Mouse (Mus musculus) liver, embryonic 11.5 days (tissue): Measurements from ENCODE around the gene Mrpl42. TPM values are rescaled to one million over a fixed set of nuclear protein-coding genes. Genes with fewer than 3 reads are reported as not detected.

Experiments
- ATAC-seq: fragments of 200-750 bp; cut with Nextera tagmentation; replicated peaks from 2 replicates; pipeline ENCODE4 v1.8.0; 2017; ENCODE audit warnings: moderate number of reproducible peaks, mild to moderate bottlenecking, moderate TSS enrichment, moderate library complexity; ENCODE audit not compliant: low FRiP score
- DNase-seq: peaks from one replicate; pipeline ENCODE4 v3.0.0-alpha.2; 2017; ENCODE audit warnings: low spot score
- H3K27ac ChIP-seq: fragments of 300-500 bp; sonication (generic); 2 replicates; pipeline ENCODE4 v1.5.1; 2014; ENCODE audit warnings: mild to moderate bottlenecking, low read depth, low read length, control low read depth
- H3K27me3 ChIP-seq: fragments of 300-500 bp; sonication (generic); replicated peaks from 2 replicates; pipeline ENCODE4 v1.6.1; 2014; ENCODE audit warnings: low read length, mixed read lengths; ENCODE audit not compliant: control insufficient read depth, insufficient read depth
- H3K36me3 ChIP-seq: fragments of 300-500 bp; sonication (generic); 2 replicates; pipeline ENCODE4 v1.6.1; 2014; ENCODE audit warnings: mild to moderate bottlenecking, low read length, moderate library complexity, mixed read lengths; ENCODE audit not compliant: control insufficient read depth, insufficient read depth
- H3K4me1 ChIP-seq: fragments of 300-500 bp; sonication (generic); replicated peaks from 2 replicates; pipeline ENCODE4 v1.6.1; 2014; ENCODE audit warnings: low read length, mixed read lengths; ENCODE audit not compliant: control insufficient read depth, insufficient read depth
- H3K4me2 ChIP-seq: fragments of 300-500 bp; sonication (generic); 2 replicates; pipeline ENCODE4 v1.6.1; 2014; ENCODE audit warnings: mild to moderate bottlenecking, control low read depth, moderate library complexity
- H3K4me3 ChIP-seq: fragments of 300-500 bp; sonication (generic); 2 replicates; pipeline ENCODE4 v1.5.1; 2014; ENCODE audit warnings: low read depth, low read length, control low read depth
- H3K9ac ChIP-seq: fragments of 300-500 bp; sonication (generic); 2 replicates; pipeline ENCODE4 v1.6.1; 2014; ENCODE audit warnings: low read depth, low read length, control low read depth
- H3K9me3 ChIP-seq: fragments of 300-500 bp; sonication (generic); 2 replicates; pipeline ENCODE4 v1.6.1; 2016; ENCODE audit warnings: low read length, inconsistent platforms, mixed read lengths; ENCODE audit not compliant: control insufficient read depth
- WGBS: fragments of 180-500 bp; shearing (Covaris S2); extraction: QIAGEN DNeasy Blood & Tissue Kit; methylation state at CpG from one replicate; pipeline ENCODE4 v1.1.7; 2014; 5-methylcytosine and 5-hydroxymethylcytosine counted together
- polyA plus RNA-seq: library from polyadenylated mRNA; unstranded; fragments of >200 nt; fragmentation: Nextera tagmentation; extraction: Ambion mirVana; gene quantifications from 2 replicates; pipeline ENCODE4 v1.2.1, GENCODE M21; 2014

The Mrpl42 gene
- polyA plus RNA-seq, 1 experiment from 2014 or later: 391 TPM

GRCm38 (mm10) chr10:95512635-95513034 is 10.9 kb upstream of the Mrpl42 start:
- Histone ChIP-seq H3K27me3 (no peaks in the 10 kb centered on the region), H3K36me3 (no peaks in the 10 kb centered on the region), H3K27ac (no peak overlapping the region), H3K4me2 (no peak overlapping the region), H3K4me3 (no peak overlapping the region), H3K9ac (no peak overlapping the region), H3K9me3 (no peaks in the 10 kb centered on the region), H3K4me1 (peaks cover 9% of the 10 kb centered on the region; the same call in 1 of the 2 replicates)
- DNase-seq: no peak
- no peak for ATAC-seq
- WGBS: 86% methylated on average over 8 of the region's 8 CpGs

- no peak overlapping the region for H3K4me3 ChIP-seq
- no peaks in the 10 kb centered on the region; the same call in 1 of the 2 replicates for H3K4me1 ChIP-seq
- 56% methylated on average over 3 of the region's 3 CpGs for WGBS
- H3K9ac ChIP-seq: no peak overlapping the region
- DNase-seq (no peak), ATAC-seq (no peak)
- H3K27ac ChIP-seq: no peak overlapping the region
- H3K27me3 ChIP-seq: no peaks in the 10 kb centered on the region
- H3K4me2 ChIP-seq: no peak overlapping the region
- no peaks in the 10 kb centered on the region for H3K9me3 ChIP-seq
- no peaks in the 10 kb centered on the region for H3K36me3 ChIP-seq
Measured at GRCm38 (mm10) chr10:95509263-95509662, 7.5 kb upstream of the Mrpl42 start.

- H3K27ac ChIP-seq: no peak overlapping the region
- no peak overlapping the region for H3K4me2 ChIP-seq
- H3K36me3 ChIP-seq: no peaks in the 10 kb centered on the region
- no peak overlapping the region for H3K4me3 ChIP-seq
- WGBS: 61% methylated on average over 6 of the region's 6 CpGs
- H3K4me1 ChIP-seq: no peaks in the 10 kb centered on the region; the same call in 1 of the 2 replicates
- no peak overlapping the region for H3K9ac ChIP-seq
- H3K27me3 ChIP-seq: no peaks in the 10 kb centered on the region
- H3K9me3 ChIP-seq: no peaks in the 10 kb centered on the region
- DNase-seq (no peak), ATAC-seq (no peak)
Measured at GRCm38 (mm10) chr10:95508793-95509192, 7.1 kb upstream of the Mrpl42 start.

GRCm38 (mm10) chr10:95508126-95508525 is 6.4 kb upstream of the Mrpl42 start:
- no peak for DNase-seq
- 90% methylated on average over 8 of the region's 8 CpGs for WGBS
- Histone ChIP-seq H3K4me1 (no peaks in the 10 kb centered on the region), H3K27ac (no peak overlapping the region), H3K27me3 (no peaks in the 10 kb centered on the region), H3K9me3 (no peaks in the 10 kb centered on the region), H3K9ac (no peak overlapping the region), H3K4me2 (no peak overlapping the region), H3K4me3 (no peak overlapping the region), H3K36me3 (no peaks in the 10 kb centered on the region)
- no peak for ATAC-seq

- ATAC-seq (no peak), DNase-seq (no peak)
- Histone ChIP-seq H3K36me3 (no peaks in the 10 kb centered on the region), H3K4me3 (no peak overlapping the region), H3K27ac (no peak overlapping the region), H3K9me3 (no peaks in the 10 kb centered on the region), H3K4me1 (peaks cover 8% of the 10 kb centered on the region), H3K9ac (no peak overlapping the region), H3K4me2 (no peak overlapping the region), H3K27me3 (no peaks in the 10 kb centered on the region)
- WGBS: 39% methylated on average over 1 of the region's 1 CpGs
Measured at GRCm38 (mm10) chr10:95504341-95504740, 2.6 kb upstream of the Mrpl42 start.

GRCm38 (mm10) chr10:95503443-95504235 is 1.9 kb upstream of the Mrpl42 start:
- Histone ChIP-seq H3K9ac (no peak overlapping the region), H3K4me2 (no peak overlapping the region), H3K4me1 (peaks cover 8% of the 10 kb centered on the region), H3K27me3 (no peaks in the 10 kb centered on the region), H3K4me3 (no peak overlapping the region), H3K27ac (no peak overlapping the region), H3K9me3 (no peaks in the 10 kb centered on the region), H3K36me3 (no peaks in the 10 kb centered on the region)
- WGBS: 87% methylated on average over 14 of the region's 14 CpGs
- DNase-seq (no peak), ATAC-seq (no peak)

- ATAC-seq: no peak
- peak overlapping the region; percentile 83 for H3K4me3 ChIP-seq
- WGBS: 2% methylated on average over 7 of the region's 7 CpGs
Measured at GRCm38 (mm10) chr10:95501033-95501432, 707 bp downstream of the Mrpl42 start.

GRCm38 (mm10) chr10:95494268-95494667 is 7.5 kb downstream of the Mrpl42 start:
- no peaks in the 10 kb centered on the region for H3K4me1 ChIP-seq
- WGBS: 68% methylated on average over 5 of the region's 5 CpGs
- no peak overlapping the region for H3K9ac ChIP-seq
- H3K9me3 ChIP-seq: peaks cover 3% of the 10 kb centered on the region; the same call in 1 of the 2 replicates
- H3K36me3 ChIP-seq: peaks cover 58% of the 10 kb centered on the region
- H3K4me3 ChIP-seq: no peak overlapping the region
- no peaks in the 10 kb centered on the region for H3K27me3 ChIP-seq
- DNase-seq (no peak), ATAC-seq (no peak)
- H3K4me2 ChIP-seq: no peak overlapping the region
- H3K27ac ChIP-seq: no peak overlapping the region

More at GRCm38 (mm10) chr10:95501033-95501432, 707 bp downstream of the Mrpl42 start:
- no peak for DNase-seq
- Histone ChIP-seq H3K4me1 (peaks cover 8% of the 10 kb centered on the region), H3K9ac (peak overlapping the region; percentile 87), H3K9me3 (no peaks in the 10 kb centered on the region), H3K36me3 (peaks cover 7% of the 10 kb centered on the region), H3K27ac (no peak overlapping the region; the same call in 1 of the 2 replicates), H3K4me2 (peak overlapping the region; percentile 87), H3K27me3 (no peaks in the 10 kb centered on the region)

- Histone ChIP-seq H3K9me3 (peaks cover 3% of the 10 kb centered on the region; the same call in 1 of the 2 replicates), H3K27me3 (no peaks in the 10 kb centered on the region), H3K27ac (no peak overlapping the region), H3K4me1 (no peaks in the 10 kb centered on the region), H3K4me2 (no peak overlapping the region), H3K36me3 (peaks cover 68% of the 10 kb centered on the region), H3K4me3 (no peak overlapping the region), H3K9ac (no peak overlapping the region)
- ATAC-seq (no peak), DNase-seq (no peak)
- 77% methylated on average over 2 of the region's 2 CpGs for WGBS
Measured at GRCm38 (mm10) chr10:95489653-95490052, 12.1 kb downstream of the Mrpl42 start.
